Mouse (Mus musculus): Measurements from ENCODE around the gene Gm11437. TPM values are rescaled to one million over a fixed set of nuclear protein-coding genes. Genes with fewer than 3 reads are reported as not detected.

Gm11437 gene
- polyA plus RNA-seq, 1 experiment, result 10.0 TPM

- Histone ChIP-seq H3K4me3 (ENCODE audit: low read depth, low read length) (no peak overlapping the region), H3K4me1 (ENCODE audit: control insufficient read depth, insufficient read depth, insufficient read length, low read length) (no peaks in the 10 kb centered on the region), H3K27ac (ENCODE audit: insufficient read depth, low read depth, low read length) (no peak overlapping the region), H3K27me3 (ENCODE audit: control insufficient read depth, insufficient read depth, low read length) (no peaks in the 10 kb centered on the region), H3K36me3 (ENCODE audit: control insufficient read depth, insufficient read depth, low read length) (peaks cover 26% of the 10 kb centered on the region)
- TF ChIP-seq POLR2A (IDR thresholded peaks at IDR 0.05; ENCODE audit: low read depth, low read length), result no peak
- TF ChIP-seq CTCF (IDR thresholded peaks at IDR 0.05; ENCODE audit: extremely low read depth, insufficient read length, insufficient replicate concordance, low read depth, low read length), result no peak
Measured at GRCm38 (mm10) chr11:84101182-84101581, 66.1 kb downstream of the Gm11437 start.

Other genes starting within 250 kb of the Gm11437 start
- 0.30 and 0.95 TPM in 2 replicates for gene Ddx52, start 225.4 kb downstream of the Gm11437 start, polyA plus RNA-seq (2012; rRNA removed)
- gene Synrg, start 203.0 kb downstream of the Gm11437 start, polyA plus RNA-seq (2012; rRNA removed), result 6.7 and 10.3 TPM in 2 replicates
- 3.3 and 10.3 TPM in 2 replicates for gene Dusp14, start 98.2 kb downstream of the Gm11437 start, polyA plus RNA-seq (2012; rRNA removed)
- 0.44 and 1.0 TPM in 2 replicates for gene Tada2a, start 37.9 kb downstream of the Gm11437 start, polyA plus RNA-seq (2012; rRNA removed)
- 1.7 and 4.0 TPM in 2 replicates for gene Acaca, start 37.8 kb downstream of the Gm11437 start, polyA plus RNA-seq (2012; rRNA removed)

All from small intestine, adult 2 months (tissue).